Mouse (Mus musculus) gastrocnemius, adult 18-20 months (tissue): Measurements from ENCODE around the gene Ibtk. TPM values are rescaled to one million over a fixed set of nuclear protein-coding genes. Genes with fewer than 3 reads are reported as not detected.
"Not testable (repeated sequence)": the region's sequence is repeated elsewhere in the genome, so short reads cannot be mapped to it uniquely, and the experiment has no call there.

Experiments
- DNase-seq: peaks from one replicate; pipeline ENCODE4 v3.0.0; 2021; ENCODE audit warnings: low spot score
- long read RNA-seq, 2 experiments: library from polyadenylated mRNA; stranded (forward); transcript quantifications; one replicate each; pipeline ENCODE4 v2.0.0; 2021
- total RNA-seq, 2 experiments: library from RNA; stranded (reverse); gene quantifications; 2 replicates each; pipeline ENCODE4 v1.2.3; 2021

The Ibtk gene
- total RNA-seq = 10 to 100 TPM; 47.3 to 48.2 TPM
- long read RNA-seq, experiment 1, full-length matches to known transcripts = 27 of 53 reads
- long read RNA-seq, experiment 1, partial matches to known transcripts = 9 of 53 reads
- long read RNA-seq, experiment 1, other reads (novel, unspliced or antisense) = 17 of 53 reads
- long read RNA-seq, experiment 2, full-length matches to known transcripts = 14 of 42 reads
- long read RNA-seq, experiment 2, partial matches to known transcripts = 16 of 42 reads
- long read RNA-seq, experiment 2, other reads (novel, unspliced or antisense) = 12 of 42 reads

DNA sequence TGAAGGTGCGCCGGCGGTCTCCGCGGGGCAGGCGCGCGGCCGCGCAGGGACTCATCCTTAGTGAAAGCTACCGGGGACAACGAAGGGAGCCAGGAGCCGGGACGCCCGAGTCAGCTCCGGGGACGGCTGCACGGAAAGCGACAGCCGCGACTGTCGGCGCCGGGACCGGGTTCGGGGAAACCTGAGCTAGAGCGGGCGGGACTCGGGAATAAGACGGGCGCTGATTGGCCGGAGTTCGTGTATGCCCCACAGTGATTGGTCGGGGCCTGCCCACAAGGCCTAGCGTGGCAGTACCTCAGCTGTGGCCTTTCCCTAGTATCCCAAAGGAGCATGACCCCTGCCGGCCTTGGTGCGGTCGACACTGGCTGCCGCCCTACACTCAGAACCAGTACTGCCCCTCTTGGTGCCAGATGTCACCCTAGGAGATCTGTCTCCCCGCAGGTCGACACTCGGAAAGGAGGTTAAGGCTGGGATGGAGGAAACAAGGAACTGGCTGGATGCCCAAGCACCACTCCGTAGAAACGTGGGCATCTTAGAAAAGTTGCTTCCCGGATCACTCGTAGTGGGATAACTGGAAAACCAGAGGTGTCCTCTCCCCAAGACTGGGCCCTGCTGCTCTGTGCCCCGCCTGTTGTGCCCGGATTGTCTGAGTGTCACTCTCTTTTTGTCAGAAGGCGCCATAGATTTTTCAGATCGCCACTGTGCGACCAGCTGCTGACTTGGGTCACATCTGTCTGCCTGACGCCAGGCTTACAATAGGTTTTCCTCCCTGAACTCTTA is at the start of gene Ibtk:
Gene Ibtk, minus strand, starts transcription at position 193 of the 780 bp plus-strand sequence.
- peak; percentile 98 for DNase-seq

- DNase-seq = not testable (repeated sequence)
These were observed 42.4 kb upstream of the Ibtk start for GRCm38 (mm10) chr9:85791521-85791920.

DNA sequence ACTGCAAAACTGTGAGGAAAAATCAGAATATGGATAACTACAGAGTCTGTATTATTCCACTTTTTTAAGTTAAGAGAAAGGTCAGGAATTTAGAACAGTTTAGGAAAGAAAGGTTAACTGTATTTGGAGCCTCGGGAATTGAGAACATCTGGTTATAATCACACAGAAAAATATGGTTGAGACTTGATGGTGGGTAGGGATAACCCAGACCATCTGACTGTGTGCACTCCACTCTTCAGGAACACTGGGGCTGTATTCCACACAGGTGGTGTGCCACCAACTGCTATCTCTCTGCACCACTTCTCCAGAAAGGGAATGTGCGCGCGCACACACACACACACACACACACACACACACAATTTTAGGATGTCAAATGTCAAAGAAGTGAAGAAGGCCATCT is 31.1 kb upstream of the Ibtk start:
- DNase-seq = no peak

GRCm38 (mm10) chr9:85779458-85779857 is 30.3 kb upstream of the Ibtk start:
- DNase-seq = peak; percentile 15

- no peak for DNase-seq
These were observed 28.4 kb upstream of the Ibtk start for GRCm38 (mm10) chr9:85777544-85777943.

GRCm38 (mm10) chr9:85772280-85772679 is 23.1 kb upstream of the Ibtk start:
- no peak for DNase-seq

- no peak for DNase-seq
These were observed 22.3 kb upstream of the Ibtk start for GRCm38 (mm10) chr9:85771454-85771853.

- no peak for DNase-seq
These were observed 21.2 kb upstream of the Ibtk start for GRCm38 (mm10) chr9:85770369-85770768.

DNA sequence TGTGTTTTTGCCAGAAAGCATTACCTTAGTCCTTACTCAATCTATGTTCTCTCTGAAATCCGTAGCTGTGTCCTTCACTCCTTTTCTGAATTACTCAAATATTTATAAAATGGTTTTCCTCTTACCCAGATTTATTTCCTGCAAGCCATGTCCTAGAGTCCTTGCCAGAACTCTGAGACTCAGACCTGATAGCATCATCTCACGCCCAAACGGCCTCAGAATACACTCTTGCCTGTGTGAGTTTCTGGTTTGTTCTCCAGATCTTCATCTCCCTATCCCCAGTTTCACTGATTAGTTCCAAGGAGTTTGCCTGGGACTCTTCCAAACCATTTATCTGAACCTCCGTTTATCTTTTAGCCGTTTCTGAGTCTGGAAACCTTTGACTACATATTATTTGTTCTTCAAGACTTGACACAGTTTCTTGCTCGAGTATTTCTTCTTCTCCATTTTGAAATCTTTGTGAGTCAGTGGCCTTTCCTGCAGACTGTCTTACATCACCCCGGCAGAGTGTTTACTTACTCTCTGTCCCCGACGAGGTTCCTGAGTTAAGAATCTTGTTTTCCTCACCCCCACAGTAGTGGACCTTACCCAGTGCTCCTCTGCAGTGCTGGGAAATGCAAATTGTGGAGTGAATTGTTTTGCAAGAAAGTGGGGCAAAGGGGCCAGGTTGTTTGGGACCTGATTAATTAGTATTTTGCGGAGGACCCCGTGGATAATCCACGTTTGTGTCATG is 20.1 kb upstream of the Ibtk start:
- DNase-seq = no peak

DNA sequence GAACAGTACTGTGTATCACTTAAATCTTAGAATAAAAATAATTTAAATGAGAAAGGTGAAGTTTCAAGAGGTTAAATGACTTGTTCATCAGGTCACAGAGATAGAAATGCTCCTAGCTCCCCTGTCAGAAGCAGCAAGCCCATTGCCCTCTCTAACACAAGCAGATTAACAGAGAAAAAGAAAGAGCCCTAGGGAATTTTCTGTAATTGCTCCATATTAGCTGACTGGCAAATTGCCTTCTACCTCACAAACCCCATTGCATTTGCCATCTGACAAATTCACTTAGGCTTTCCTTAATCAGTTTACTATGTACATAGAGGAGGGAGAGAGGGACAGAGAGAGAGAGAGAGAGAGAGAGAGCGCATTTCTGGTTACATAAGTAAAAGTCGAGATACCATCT is 18.1 kb upstream of the Ibtk start:
- DNase-seq = no peak

- no peak for DNase-seq
These were observed 13.3 kb upstream of the Ibtk start for GRCm38 (mm10) chr9:85762476-85762875.

- DNase-seq = no peak
These were observed 1.7 kb upstream of the Ibtk start for GRCm38 (mm10) chr9:85750797-85751196.

- DNase-seq = peak; percentile 38
These were observed 882 bp upstream of the Ibtk start for GRCm38 (mm10) chr9:85749922-85750509.

DNA sequence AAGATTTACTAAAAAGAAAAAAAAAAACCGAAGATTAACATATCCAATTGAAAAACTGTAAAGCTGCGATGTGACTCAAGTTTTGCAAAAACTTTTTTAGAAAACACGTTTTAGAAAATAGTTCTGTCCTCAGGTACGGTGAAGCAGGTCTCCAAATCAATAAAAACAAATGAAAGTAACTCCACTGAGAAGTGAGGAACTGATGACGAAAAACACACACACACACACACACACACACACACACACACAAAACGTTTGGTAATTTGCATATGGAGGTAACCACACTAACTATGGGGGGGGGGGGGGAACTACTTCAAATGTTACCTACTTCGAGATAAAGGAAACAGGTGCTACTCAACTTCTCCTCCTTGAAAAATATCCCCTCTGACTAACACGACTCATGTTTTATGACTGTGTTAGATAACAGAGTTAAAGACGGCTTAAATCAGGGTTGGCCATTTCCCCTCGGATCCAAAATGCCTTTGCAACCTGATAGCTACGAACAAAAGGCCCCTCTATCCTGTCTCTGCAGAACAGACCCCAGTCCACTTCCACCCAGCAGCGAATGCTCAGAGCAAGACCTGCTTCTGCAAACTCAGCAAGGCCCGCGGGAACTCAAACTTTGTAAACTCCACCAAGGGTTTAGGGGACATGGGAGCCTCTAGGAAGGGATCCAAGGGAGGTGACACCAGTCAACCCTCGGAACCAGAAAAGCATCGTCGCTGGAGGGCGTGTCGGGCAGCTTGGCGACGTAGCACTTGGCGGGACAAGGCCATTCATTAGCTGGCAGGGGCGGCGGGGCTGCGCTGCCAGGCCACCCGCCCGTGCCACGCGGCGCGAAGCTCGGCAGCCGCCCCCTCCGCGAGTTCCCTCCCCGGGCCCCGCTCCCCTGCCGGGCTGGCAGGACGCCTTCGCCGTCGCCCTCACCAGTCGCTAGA is 661 bp downstream of the Ibtk start:
- DNase-seq = peak; percentile 82

- DNase-seq = no peak
These were observed 3.6 kb downstream of the Ibtk start for GRCm38 (mm10) chr9:85745566-85745965.

DNA sequence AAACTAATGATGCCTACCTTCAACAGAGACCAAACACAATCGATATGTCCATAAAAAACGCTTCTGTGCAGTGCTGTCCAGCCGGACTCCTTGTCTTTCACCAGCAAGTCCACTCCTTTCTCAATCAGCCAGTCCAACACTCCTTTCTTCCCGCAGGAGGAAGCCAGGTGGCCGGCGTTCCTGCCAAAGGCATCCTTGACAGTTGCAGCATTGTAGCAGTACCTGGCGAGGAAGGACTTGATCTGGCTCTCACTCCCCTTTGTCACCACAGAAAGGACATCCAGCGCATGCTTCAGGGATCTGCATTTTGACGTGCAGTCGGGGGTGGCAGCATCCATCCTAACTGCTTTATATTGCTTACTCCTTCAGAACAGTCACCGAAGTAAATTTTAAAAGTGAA is 5.8 kb downstream of the Ibtk start:
- DNase-seq = no peak

DNA sequence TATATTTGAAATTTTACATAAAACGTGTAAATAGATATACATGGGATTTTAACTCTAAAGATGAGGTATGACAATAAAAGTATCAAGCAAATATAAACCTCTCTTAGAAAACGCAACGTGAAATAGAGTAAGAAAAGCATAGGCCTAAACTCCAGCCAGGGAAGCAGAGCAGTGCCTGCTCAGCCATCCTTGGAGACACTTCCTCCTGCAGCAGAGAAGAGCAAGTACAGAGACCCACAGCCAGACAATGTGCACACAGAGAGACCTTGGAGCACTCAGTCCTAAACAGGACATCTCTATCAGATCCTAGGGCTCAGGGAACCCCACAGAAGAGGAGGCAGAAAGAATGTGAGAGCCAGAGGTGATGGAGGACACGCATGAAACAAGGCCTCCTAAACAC is 7.0 kb downstream of the Ibtk start:
- no peak for DNase-seq

DNA sequence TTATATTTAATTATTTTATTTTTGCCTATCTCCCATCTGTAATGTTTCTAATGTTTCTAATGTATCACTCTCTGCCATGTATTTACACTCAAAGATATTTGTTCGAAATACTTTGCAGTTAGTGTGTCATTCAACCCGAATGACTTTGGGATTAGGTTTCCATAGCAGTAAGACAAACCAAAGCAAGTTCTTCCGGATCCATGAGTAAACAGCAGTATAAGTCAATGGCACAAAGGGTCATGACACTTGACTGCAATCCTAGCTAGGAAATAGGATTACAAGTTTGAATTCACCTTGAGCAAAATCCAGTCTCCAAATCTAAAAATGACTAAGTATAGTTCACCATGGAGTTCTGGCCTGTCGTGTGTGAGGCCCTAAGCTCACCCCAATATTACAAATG is 9.9 kb downstream of the Ibtk start:
- no peak for DNase-seq

DNA sequence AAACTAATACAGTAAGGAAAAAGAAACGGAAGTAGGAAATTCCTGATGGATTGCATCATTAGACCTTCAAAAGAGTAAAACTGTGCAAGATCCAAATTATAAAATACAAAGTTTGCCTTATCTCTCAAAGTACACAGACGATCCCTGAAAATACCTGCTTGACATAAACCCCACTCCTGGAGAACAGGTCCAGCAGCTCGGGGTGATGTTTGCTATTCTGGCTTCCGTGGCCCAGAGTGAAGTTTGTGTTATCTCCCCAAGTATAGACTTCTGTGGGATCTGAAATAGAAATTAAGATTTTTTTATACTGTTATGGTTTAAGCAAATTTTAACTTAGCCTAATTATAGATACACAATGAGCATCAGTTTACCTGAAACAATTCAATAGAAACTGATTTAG is 14.3 kb downstream of the Ibtk start:
- no peak for DNase-seq

DNA sequence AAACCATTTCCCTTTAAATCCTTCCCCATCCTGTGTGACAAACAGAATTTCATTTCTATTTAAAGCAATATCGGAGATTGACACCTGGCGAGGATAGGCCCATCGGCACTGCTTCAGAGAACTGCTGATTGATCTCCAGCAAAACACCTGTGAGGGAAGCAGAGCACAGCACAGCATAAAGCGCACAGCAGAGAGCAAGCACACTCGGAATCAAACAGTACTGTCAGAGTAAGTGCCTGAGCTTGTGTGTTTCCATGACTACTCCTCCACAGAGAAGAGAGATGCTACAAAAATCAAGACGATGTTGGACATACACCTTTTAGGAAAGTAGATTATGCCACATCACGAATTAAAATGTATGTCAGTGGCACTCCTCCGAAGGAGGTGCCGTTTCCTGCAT is 25.1 kb downstream of the Ibtk start:
- no peak for DNase-seq

DNA sequence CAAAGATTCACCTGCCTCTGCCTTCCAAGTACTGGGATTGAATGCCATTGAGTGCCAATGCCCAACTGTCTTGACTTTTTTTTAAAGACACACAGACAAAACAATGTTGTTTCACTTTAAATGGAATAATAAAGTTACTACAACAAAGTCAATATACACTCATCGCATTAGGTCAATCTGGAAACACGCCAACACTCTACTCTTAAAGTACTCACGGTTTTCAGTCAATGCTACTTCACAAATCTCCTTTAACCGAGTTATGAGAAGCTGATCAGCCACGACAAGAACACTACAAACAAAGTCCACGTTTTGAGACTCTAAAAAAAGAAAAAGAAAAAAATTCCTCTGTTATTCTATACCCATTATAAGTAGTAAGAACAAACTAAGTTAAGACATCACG is 31.8 kb downstream of the Ibtk start:
- no peak for DNase-seq
